Mouse (Mus musculus): ENCODE measurements at regions not wholly inside any gene's neighbourhood (a gene's known extent, or its start where the extent isn't known, plus 50 kb on each side); places are given as distances from the start of the nearest gene placed in this dataset.

GRCm38 (mm10) chr7:95687733-95688132 is 483.3 kb upstream of the Tenm4 start:
- DNase-seq (ENCODE audit: low read depth, low spot score): no peak
- WGBS: 87% methylated on average over 3 of the region's 3 CpGs

- no peak for DNase-seq (ENCODE audit: low read depth, low spot score)
- WGBS: 20% methylated on average over 16 of the region's 16 CpGs
Measured at GRCm38 (mm10) chr7:95688151-95689146, 482.6 kb upstream of the Tenm4 start.

GRCm38 (mm10) chr7:95689161-95689833 is 481.7 kb upstream of the Tenm4 start:
- 33% methylated on average over 7 of the region's 7 CpGs for WGBS
- DNase-seq (ENCODE audit: low read depth, low spot score): no peak

GRCm38 (mm10) chr7:95699506-95699905 is 471.5 kb upstream of the Tenm4 start:
- WGBS: 81% methylated on average over 9 of the region's 9 CpGs
- DNase-seq (ENCODE audit: low read depth, low spot score): no peak

- DNase-seq (ENCODE audit: low read depth, low spot score): no peak
- 73% methylated on average over 7 of the region's 7 CpGs for WGBS
Measured at GRCm38 (mm10) chr7:95710088-95710487, 461.0 kb upstream of the Tenm4 start.

- no peak for DNase-seq (ENCODE audit: low read depth, low spot score)
Measured at GRCm38 (mm10) chr7:95720083-95720482, 451.0 kb upstream of the Tenm4 start.

- 70% methylated on average over 2 of the region's 2 CpGs for WGBS
- DNase-seq (ENCODE audit: low read depth, low spot score): no peak
Measured at GRCm38 (mm10) chr7:95725716-95726487, 445.1 kb upstream of the Tenm4 start.

GRCm38 (mm10) chr7:95733807-95734206 is 437.2 kb upstream of the Tenm4 start:
- 79% methylated on average over 1 of the region's 1 CpGs for WGBS

GRCm38 (mm10) chr7:95734587-95734986 is 436.5 kb upstream of the Tenm4 start:
- DNase-seq (ENCODE audit: low read depth, low spot score): no peak
- WGBS: 76% methylated on average over 5 of the region's 5 CpGs

More at GRCm38 (mm10) chr7:95733807-95734206, 437.2 kb upstream of the Tenm4 start:
- DNase-seq (ENCODE audit: low read depth, low spot score): no peak

- DNase-seq (ENCODE audit: low read depth, low spot score): no peak
Measured at GRCm38 (mm10) chr7:95736716-95737115, 434.3 kb upstream of the Tenm4 start.

GRCm38 (mm10) chr7:95738725-95739245 is 432.3 kb upstream of the Tenm4 start:
- 68% methylated on average over 2 of the region's 2 CpGs for WGBS
- DNase-seq (ENCODE audit: low read depth, low spot score): no peak

- 69% methylated on average over 5 of the region's 5 CpGs for WGBS
- no peak for DNase-seq (ENCODE audit: low read depth, low spot score)
Measured at GRCm38 (mm10) chr7:95739779-95740178, 431.3 kb upstream of the Tenm4 start.

- WGBS: 77% methylated on average over 2 of the region's 2 CpGs
- DNase-seq (ENCODE audit: low read depth, low spot score): no peak
Measured at GRCm38 (mm10) chr7:95758375-95758774, 412.7 kb upstream of the Tenm4 start.

- no peak for DNase-seq (ENCODE audit: low read depth, low spot score)
- WGBS: 83% methylated on average over 12 of the region's 12 CpGs
Measured at GRCm38 (mm10) chr7:95760945-95761661, 409.9 kb upstream of the Tenm4 start.

- DNase-seq (ENCODE audit: low read depth, low spot score): no peak
- 71% methylated on average over 6 of the region's 6 CpGs for WGBS
Measured at GRCm38 (mm10) chr7:95766356-95767150, 404.5 kb upstream of the Tenm4 start.

- no peak for DNase-seq (ENCODE audit: low read depth, low spot score)
Measured at GRCm38 (mm10) chr7:95784523-95784922, 386.5 kb upstream of the Tenm4 start.

- WGBS: 78% methylated on average over 1 of the region's 1 CpGs
- no peak for DNase-seq (ENCODE audit: low read depth, low spot score)
Measured at GRCm38 (mm10) chr7:95787543-95787942, 383.5 kb upstream of the Tenm4 start.

GRCm38 (mm10) chr7:95787951-95788350 is 383.1 kb upstream of the Tenm4 start:
- 87% methylated on average over 3 of the region's 3 CpGs for WGBS
- no peak for DNase-seq (ENCODE audit: low read depth, low spot score)

GRCm38 (mm10) chr7:95789424-95789823 is 381.6 kb upstream of the Tenm4 start:
- 25% methylated on average over 5 of the region's 5 CpGs for WGBS

More at GRCm38 (mm10) chr7:95789424-95789823, 381.6 kb upstream of the Tenm4 start:
- no peak for DNase-seq (ENCODE audit: low read depth, low spot score)
